Mouse (Mus musculus) bone marrow macrophage, adult 2 months (primary cell): Measurements from ENCODE around the gene Gabrb1. TPM values are rescaled to one million over a fixed set of nuclear protein-coding genes. Genes with fewer than 3 reads are reported as not detected.

ENCODE experiments used
- H3K27ac ChIP-seq: 2 replicates; pipeline ENCODE4 v1.5.1; 2012; ENCODE audit warnings: low read depth, low read length; ENCODE audit not compliant: insufficient read depth
- H3K4me1 ChIP-seq: 2 replicates; pipeline ENCODE4 v1.6.1; 2012; ENCODE audit warnings: low read length; ENCODE audit not compliant: control insufficient read depth, insufficient read depth
- H3K4me3 ChIP-seq: 2 replicates; pipeline ENCODE4 v1.5.1; 2012; ENCODE audit warnings: mild to moderate bottlenecking, low read length, moderate library complexity; ENCODE audit not compliant: insufficient read depth
- CTCF ChIP-seq: IDR thresholded peaks from 2 replicates; pipeline ENCODE4 v1.5.1; 2012; ENCODE audit warnings: low read depth, mild to moderate bottlenecking, low read length, moderate library complexity
- POLR2A ChIP-seq: IDR thresholded peaks from 2 replicates; pipeline ENCODE4 v1.6.1; 2012; ENCODE audit warnings: mild to moderate bottlenecking, low read depth, low read length, borderline replicate concordance
- polyA plus RNA-seq: library from polyadenylated mRNA; stranded (reverse); fragments of >200 nt; gene quantifications from 2 replicates; pipeline ENCODE4 v1.2.4, GENCODE M21; 2012; ENCODE audit not compliant: missing spikeins, insufficient read depth, insufficient read length

Gene Gabrb1
- polyA plus RNA-seq, 1 experiment: not detected

GRCm38 (mm10) chr5:71828342-71828741 is 170.4 kb downstream of the Gabrb1 start:
- H3K4me3 ChIP-seq: no peak overlapping the region
- no peaks in the 10 kb centered on the region for H3K4me1 ChIP-seq
- no peak overlapping the region for H3K27ac ChIP-seq
- TF ChIP-seq POLR2A: no peak
- no peak for TF ChIP-seq CTCF

GRCm38 (mm10) chr5:71828996-71829395 is 171.1 kb downstream of the Gabrb1 start:
- TF ChIP-seq POLR2A (no peak), CTCF (no peak)
- Histone ChIP-seq H3K4me1 (no peaks in the 10 kb centered on the region), H3K4me3 (no peak overlapping the region), H3K27ac (no peak overlapping the region)

GRCm38 (mm10) chr5:71830342-71830741 is 172.4 kb downstream of the Gabrb1 start:
- Histone ChIP-seq H3K4me3 (no peak overlapping the region), H3K27ac (no peak overlapping the region), H3K4me1 (no peaks in the 10 kb centered on the region)
- TF ChIP-seq POLR2A (no peak), CTCF (no peak)

DNA sequence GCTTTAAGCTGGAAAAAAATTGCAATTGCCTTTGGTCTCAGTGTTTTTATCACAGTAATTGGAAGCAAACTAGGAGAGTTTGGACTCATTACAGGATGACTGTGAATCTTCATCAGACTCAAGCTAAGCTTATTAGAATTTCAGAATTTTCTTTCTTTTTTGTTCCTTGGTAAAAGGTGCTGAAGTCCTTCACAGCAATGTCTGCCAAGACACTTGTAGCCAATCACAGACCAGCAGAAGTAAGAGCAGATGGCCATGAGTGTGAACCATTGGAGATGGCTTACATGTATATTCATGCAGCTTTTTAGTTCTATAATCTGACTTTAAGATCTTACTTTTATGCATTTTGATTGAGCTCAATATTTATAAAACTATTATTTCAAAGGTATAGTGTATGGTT is 184.3 kb downstream of the Gabrb1 start:
- TF ChIP-seq CTCF (no peak), POLR2A (no peak)
- Histone ChIP-seq H3K4me3 (no peak overlapping the region), H3K27ac (no peak overlapping the region), H3K4me1 (no peaks in the 10 kb centered on the region)

- Histone ChIP-seq H3K4me1 (no peaks in the 10 kb centered on the region), H3K4me3 (no peak overlapping the region), H3K27ac (no peak overlapping the region)
- TF ChIP-seq CTCF: no peak
- TF ChIP-seq POLR2A: no peak
Measured at GRCm38 (mm10) chr5:71898214-71898613, 240.3 kb downstream of the Gabrb1 start.

- TF ChIP-seq POLR2A (no peak), CTCF (no peak)
- Histone ChIP-seq H3K27ac (no peak overlapping the region), H3K4me1 (no peaks in the 10 kb centered on the region), H3K4me3 (no peak overlapping the region)
Measured at GRCm38 (mm10) chr5:71903399-71903798, 245.5 kb downstream of the Gabrb1 start.

DNA sequence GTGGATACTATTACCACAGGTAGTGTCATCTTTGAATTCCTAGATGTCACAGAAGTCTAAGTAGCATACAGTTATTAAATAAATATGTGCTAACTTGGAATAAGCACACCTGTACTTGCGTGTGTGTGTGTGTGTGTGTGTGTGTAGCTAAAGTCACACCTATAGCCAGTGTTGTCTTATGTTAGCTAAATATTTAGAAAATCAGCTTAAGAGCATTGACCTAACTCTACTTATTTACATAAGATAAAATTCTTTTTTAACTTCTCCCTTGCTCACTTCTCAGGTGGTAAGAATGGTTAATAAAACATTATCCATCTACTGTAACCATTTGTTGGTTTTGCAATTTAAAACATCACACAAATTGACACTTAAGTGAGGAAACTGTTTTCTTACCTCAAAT is 256.1 kb downstream of the Gabrb1 start:
- TF ChIP-seq POLR2A (no peak), CTCF (no peak)
- Histone ChIP-seq H3K4me1 (no peaks in the 10 kb centered on the region), H3K27ac (no peak overlapping the region), H3K4me3 (no peak overlapping the region)

DNA sequence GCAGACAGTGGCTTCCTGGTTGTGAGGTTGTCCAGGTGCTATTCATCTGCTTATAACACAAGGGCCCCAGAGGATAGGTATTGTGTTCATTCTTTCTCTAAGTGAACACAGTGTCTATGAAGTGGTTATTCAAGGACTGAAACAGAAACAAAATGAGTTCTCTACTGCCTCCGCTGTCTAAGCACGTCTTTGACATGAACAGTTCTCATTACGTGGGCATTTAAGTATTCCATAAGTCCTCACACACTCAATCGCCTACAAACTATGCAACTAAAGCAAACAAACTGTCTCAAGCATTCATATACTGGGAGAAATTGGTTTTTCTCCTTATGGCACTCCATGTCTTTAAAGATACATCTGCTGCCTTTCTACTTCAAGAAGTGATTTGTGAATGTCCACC is 257.8 kb downstream of the Gabrb1 start:
- Histone ChIP-seq H3K27ac (no peak overlapping the region), H3K4me3 (no peak overlapping the region), H3K4me1 (no peaks in the 10 kb centered on the region)
- TF ChIP-seq CTCF: no peak
- TF ChIP-seq POLR2A: no peak

DNA sequence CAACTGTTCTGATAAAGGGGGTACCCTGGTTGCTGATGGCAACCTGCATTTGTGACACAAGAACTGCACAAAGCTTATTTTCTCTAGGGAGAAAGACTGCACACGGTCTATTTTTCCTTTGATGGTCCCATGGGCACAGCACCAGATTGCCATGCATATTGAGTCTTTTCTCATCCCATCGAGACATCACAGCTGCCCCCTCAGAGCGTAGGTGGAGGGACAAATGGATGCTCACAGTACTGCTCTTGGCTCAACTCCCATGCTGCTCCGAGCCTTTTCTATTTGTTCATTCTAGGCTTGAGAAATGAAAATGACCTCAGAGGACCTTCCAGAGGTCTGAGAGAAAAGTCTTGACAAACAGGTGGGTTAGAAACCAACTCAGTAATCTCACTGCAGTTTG is 259.3 kb downstream of the Gabrb1 start:
- Histone ChIP-seq H3K27ac (no peak overlapping the region), H3K4me3 (no peak overlapping the region)

DNA sequence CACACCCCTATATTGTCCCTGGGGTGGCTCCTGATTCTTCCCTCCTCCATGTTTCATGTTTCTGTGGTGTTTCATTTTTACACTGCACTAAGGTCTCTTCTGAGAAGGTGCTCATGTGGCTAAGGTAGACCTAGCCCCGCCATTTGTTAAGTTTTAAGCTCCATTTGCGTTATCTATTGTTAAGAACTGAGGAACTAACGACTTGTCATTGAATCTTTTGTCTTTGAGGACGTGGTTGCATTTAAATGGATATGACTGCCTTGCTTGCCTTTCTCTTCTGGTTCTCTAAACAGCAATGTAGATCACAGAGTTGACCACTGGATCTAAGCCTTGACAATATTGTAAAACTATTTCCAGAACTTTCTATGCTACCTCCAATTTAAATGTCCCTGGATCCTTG is 265.7 kb downstream of the Gabrb1 start:
- no peak overlapping the region for H3K27ac ChIP-seq
- no peak for TF ChIP-seq CTCF
- TF ChIP-seq POLR2A: no peak
- no peak overlapping the region for H3K4me3 ChIP-seq
- no peaks in the 10 kb centered on the region for H3K4me1 ChIP-seq

More for the DNA sequence above, 259.3 kb downstream of the Gabrb1 start:
- H3K4me1 ChIP-seq: no peaks in the 10 kb centered on the region
- no peak for TF ChIP-seq CTCF

GRCm38 (mm10) chr5:71926336-71926735 is 268.4 kb downstream of the Gabrb1 start:
- H3K4me1 ChIP-seq: no peaks in the 10 kb centered on the region
- H3K27ac ChIP-seq: no peak overlapping the region
- H3K4me3 ChIP-seq: no peak overlapping the region
- TF ChIP-seq CTCF: no peak
- no peak for TF ChIP-seq POLR2A

GRCm38 (mm10) chr5:71930036-71930435 is 272.1 kb downstream of the Gabrb1 start:
- no peak overlapping the region for H3K4me3 ChIP-seq
- TF ChIP-seq CTCF (no peak), POLR2A (no peak)
- no peak overlapping the region for H3K27ac ChIP-seq
- H3K4me1 ChIP-seq: no peaks in the 10 kb centered on the region
